Mouse (Mus musculus): ENCODE results near the gene Ttc7.

Gene Ttc7

GRCm38 (mm10) chr17:87282706-87283053, at the start of gene Ttc7:
Ttc7 (plus strand) TSS chr17:87282886.
- DNase-seq, result peak; percentile 99

DNA sequence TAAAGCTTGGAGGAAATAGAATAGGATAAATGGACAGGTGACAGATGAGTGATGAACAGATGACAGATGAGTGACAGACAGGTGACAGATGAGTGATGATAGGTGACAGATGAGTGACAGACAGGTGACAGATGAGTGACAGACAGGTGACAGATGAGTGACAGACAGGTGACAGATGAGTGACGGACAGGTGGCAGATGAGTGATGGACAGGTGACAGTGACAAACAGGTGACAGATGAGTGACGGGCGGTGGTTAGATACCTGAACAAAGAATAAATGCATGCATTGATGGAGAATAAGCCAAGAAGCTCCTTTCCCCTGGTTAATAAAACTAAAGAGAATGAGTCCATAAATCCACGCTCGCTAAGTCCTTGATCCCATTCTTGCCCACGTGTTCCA, 47.7 kb upstream of the Ttc7 start:
- no peak for DNase-seq

DNA sequence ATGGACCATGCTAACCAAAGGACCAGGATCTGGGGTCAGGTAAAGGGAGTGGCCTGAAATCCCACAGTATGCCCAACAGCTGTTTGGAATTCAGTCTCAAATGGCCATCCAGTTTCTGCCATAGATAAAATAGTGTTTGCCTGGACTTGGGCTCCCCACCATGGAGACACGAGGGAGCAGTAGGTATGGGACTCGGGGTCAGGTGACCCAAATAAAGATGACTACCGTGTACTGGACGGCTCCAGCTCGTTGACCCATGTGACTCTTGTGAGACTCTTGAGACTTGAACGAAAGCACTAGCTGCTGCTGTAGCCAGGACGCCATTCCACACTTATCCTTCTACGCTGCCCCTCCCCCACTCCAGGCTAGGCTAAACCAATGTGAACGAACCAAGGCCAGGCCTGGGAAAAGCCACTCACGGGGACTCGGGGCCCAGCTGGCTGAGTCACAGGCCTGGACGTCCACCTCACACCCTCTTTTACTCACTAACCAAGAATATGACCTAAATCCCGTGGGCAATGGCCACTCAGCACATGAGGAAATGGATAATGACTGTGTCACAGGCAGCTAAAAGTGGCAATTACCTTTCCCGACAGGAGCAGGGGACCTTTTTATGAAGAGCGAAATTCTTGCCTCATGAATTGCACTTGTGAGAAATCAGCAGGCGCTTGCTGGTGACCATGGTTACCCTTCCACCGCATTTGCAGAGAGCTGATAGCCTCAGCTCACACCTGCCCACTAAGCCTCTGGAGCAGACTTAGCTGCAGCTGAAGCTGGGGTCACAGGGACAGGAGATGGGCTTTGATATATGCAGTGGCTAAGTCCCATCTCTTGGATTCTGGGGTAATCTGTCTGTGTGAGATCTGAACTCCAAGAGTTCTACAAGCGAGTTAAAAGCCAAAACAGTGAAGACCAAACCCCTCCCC, 45.7 kb upstream of the Ttc7 start:
- DNase-seq, result peak; percentile 56

- no peak for DNase-seq
Measured at GRCm38 (mm10) chr17:87237826-87238225, 44.9 kb upstream of the Ttc7 start.

DNA sequence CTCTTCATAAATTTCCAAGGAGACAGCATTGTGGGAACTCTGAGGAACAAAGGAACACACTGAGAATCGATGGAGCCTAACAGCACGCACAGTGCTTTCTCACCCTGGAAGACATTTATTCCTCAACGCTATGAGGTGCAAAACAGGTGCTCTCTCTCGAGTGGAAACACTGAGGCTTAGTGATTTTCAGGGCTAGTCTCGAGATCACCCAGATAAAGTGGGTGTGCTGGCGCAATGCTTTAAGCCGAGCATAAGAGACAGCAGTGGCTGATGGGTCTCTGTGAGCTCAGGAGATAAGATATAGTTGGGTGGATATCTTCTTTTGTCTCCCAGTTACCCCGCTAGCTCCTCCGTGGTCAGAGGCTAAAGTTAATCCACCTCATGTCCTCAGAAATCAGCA, 36.6 kb upstream of the Ttc7 start:
- DNase-seq, result no peak

DNA sequence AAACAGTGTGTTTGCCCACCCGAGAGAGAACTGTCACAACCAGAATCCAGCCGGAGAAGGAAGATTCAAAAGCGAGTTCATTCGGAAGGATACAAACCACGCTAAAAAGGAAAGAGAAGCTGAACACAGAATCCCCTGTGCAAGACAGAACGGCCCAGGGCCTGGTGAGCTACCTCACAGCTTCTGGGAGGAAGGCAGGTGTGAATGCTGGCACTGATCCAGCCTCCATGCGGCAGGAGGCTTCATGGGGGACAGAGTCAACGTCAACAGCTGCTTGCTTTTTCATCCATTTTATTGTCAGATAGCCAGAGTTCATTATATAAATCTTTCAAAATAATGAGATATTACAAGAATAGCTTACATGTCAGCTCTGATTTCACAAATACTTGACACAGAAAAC, 28.3 kb upstream of the Ttc7 start:
- no peak for DNase-seq

- no peak for DNase-seq
Measured at GRCm38 (mm10) chr17:87255672-87256071, 27.0 kb upstream of the Ttc7 start.

DNA sequence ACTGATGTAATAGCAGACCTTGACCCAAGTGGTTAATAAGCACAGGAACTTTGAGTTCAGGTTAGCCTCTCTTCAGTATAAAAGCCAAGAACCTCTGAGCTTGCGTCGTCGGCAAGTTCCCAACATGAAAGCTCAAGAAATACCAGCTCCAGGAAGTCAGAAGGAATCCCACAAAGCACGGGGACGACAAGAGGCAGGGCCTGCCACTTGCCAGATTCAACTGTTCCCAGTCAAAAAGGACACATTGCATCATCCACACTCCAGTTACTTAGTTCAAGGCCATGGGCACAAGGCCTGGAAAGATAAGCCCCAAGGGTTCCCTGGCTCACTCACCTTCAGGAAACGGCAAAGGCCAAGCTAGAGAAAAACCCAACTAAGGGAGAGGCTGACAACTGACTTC, 19.3 kb upstream of the Ttc7 start:
- peak; percentile 77 for DNase-seq

DNA sequence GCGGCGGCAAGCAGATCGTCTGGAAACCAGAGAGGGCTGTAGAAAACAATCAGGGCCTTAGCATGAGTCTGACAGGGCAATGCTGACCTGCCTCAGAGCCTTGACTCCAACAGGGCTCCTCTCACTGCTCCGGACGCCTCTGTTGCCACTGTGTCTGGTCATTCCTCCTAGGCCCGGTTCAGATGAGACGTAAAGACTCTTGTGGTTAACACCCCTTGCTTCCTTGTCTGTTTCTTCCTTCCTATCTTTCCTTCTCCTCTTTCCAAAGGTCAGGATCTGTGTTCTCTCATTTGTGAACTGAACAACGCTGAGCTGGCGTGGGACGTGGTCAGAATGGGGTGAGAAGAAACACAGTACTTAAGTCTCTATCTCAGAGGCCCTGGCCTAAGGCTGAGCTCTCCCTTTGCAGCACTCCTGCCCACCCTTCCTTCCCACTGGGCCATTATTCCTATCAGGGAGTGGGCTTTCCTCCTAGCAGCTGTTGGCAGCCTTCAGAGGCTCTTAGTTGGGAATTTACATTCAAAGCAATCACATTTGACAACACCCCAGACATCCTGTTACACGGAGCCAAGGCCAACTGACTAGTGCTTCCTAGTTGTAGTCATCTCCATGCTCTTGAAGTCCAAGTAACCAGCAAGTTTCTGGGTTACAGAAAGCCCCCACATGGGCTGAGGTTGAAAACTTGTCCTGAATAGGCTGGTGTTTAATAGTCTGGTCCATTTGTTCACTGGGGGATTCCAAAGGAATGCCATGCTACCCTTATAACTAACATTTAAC, 18.4 kb upstream of the Ttc7 start:
- no peak for DNase-seq

DNA sequence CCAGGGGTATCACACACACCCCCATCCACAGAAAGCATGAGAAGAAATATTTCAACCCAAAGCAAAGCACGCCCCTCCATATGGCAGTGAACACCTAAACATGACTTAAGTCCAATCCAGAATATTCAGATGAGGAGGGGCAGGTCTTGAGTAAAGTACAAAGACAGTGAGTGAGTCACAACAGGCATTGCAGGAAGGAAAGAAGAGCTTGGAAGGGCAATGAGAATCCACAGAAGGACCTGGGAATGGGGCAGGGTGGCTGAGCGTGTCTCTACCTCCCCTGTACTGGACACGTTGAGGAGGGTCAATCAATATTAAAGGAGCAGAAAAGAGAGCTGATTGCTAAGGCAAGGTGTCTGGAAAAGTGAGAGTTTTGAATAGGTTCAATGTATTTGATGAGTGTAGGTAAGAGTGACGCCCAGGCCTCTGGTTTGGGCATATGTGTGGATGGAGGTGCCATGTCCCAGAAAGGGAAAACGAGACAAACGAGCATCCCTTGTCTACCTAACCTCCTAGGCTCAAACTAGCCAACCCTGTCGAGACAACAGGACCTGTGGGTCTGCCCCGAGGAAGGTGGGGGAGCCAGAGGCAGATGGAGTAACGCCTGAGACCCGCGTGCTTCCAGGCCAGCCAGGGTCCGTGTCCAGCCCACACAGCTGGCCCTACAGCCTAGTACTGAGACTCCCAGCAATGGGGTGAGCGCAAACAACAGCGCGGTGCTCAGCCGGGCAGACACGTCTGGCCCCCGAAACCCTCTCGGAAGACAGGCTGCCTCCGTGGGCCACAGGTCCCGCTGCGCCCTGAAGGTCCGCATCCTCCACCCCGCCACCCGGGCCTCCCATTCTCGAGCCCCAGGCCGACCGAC, 17.5 kb upstream of the Ttc7 start:
- no peak for DNase-seq

DNA sequence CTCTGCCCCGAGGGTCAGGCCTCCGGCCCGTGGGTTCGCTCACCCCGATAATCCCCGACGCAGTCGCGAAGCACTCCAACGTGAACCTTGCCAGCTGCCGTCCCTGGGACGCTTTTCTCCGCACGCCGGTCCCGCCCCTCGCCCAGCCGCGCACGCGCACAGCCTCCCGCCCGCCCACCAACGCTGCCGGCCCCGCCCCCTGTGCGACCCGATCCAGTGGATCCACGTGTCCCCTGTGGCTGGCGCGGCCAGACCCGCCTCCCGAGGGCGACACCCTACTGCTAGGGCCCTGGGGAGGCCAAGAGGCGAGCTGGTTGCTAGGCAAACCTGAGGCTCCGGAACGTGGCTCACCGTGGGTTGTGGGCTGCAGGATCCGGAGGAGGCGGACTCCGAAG, 16.9 kb upstream of the Ttc7 start, which contains the start of gene Mcfd2:
Gene Mcfd2, minus strand, starts transcription at position 144 of the 395 bp plus-strand sequence.
- peak; percentile 96 for DNase-seq

DNA sequence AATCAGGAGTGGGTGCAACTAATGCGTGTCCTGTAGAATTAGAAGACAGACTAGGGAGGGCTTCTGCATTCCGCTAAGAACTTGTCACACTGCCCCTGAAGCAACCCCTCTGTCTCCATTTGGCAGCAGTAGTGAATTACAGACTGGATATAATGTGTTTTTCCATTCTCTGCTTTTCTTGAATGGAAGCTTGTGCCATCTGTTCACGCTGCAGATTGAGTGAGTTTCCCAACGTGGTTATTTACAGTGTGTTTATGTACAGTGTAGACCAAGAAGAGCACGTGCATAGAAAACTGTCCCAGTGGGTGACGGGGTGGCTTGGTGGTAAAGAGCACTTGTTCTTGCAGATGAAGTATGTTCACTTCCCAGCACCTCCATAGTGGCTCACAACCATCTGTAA, 13.2 kb upstream of the Ttc7 start:
- no peak for DNase-seq

DNA sequence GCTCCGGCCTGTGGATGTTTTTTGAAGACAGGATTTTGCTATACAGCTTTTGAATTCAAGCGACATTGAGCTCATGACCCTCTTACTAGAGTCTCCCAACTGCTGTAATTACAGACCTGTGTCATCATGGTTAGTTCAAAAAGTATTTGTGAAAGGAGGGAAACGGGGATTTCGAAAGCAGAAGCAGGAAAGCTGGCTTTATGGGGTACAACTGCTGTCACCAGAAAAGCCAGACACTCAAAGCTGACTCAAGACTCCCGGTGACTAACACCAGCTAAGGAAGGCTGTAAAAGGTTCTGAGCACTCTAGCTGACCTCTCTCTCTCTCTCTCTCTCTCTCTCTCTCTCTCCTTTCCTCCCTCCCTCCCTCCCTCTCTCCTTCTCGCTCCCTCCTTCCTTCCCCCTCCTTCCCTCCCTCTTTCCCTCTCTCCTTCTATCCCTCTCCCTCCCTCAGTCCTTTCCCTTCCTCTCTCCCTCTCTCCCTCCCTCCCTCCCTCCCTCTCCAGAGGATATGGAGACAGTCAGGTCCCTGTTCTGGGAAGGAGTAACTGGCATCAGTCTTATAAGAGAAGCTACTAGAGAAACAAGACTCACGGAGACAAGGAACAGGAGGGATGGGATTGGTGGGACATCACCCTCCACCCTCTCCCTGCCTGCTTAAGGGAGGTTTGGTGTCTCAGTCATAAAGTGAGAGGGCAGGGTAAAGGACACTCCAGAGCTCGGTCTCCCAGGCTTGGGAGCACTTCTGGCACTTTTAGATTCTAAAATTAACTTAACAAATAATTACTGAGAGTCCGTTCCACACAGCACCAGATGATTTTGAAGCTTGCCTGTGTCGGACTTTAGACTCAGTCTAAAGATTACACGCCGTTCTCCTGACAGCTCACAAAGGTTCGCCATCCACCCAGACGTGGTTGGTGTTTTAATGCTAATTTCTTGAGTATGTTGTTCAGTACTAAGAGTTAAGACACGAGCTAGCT, 7.0 kb upstream of the Ttc7 start:
- DNase-seq, result no peak

GRCm38 (mm10) chr17:87282007-87282705, 530 bp upstream of the Ttc7 start:
- DNase-seq, result peak; percentile 100

- peak; percentile 57 for DNase-seq
Measured at GRCm38 (mm10) chr17:87283055-87283754, 519 bp downstream of the Ttc7 start.

DNA sequence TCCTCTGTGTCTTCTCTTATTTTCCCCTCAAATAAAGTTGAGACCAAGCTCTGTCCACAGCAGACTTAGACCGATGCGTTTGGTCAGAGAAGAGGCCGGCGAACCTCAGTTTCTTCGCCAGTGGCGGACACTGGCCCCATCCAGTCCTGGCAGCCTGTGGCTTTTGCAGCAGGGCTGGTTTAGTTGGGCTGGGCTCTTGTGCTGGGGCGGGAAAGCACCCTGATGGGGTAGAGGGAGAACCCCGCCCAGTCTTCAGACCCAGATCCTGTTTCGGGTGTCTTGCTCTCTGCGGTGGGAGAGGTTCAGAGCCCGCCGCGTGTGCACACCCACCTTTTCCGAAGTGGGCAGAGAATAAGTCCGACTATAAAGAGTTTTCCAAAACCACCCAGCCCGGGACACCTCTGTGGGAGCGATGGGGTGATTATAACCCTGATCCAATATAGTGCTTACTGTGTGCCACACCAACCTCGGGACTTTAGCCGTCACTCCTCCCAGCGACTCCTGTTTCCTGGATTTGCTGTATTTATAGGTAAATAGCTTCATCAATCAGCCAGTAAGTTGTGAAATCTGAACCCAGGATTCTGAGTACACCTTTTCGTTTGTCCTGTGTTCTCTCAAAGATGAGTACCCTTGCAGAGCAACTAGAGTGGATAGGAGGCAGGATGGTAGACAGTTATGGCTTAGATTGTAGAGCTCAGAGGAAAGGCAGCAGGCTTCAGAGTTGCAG, 1.2 kb downstream of the Ttc7 start:
- peak; percentile 68 for DNase-seq

- no peak for DNase-seq
Measured at GRCm38 (mm10) chr17:87284482-87285040, 1.9 kb downstream of the Ttc7 start.

DNA sequence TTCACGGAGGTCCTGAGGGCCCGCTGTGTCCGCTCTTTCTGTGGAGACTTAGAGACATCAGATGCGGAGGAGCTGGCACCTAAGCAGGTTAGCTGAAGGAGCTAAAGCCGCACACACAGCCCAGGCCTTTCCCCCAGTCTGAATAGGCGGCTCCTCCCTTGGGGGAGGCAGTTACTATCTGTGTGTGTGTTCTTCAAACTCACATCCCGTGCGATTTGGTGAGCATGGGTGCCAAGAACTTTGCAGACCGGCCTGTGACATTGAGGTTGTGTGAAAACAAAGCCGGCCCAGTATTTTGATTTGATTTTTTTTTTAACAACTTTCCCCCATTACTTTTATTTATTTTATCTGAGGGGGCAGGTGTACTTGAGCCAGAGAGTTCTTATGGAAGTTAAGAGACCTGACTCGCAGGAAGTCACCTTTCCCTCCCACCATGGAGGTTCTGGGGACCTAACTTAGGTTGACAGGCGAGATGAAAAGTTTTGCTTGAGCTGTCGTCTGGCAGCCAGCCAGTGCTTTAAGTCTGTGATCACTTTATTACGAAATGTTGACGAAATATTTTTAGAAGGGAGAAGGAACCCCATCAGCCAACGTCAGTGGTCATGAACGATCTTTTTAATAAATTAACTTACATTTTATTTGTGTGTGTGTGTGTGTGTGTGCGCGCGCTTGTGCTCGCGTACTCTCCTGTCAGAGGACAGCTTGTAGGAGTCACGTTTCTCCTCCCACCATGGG, 3.2 kb downstream of the Ttc7 start:
- peak; percentile 70 for DNase-seq
